Mouse (Mus musculus): ENCODE data around the gene Fbxl13. TPM values are rescaled to one million over a fixed set of nuclear protein-coding genes. Genes with fewer than 3 reads are reported as not detected.

The Fbxl13 gene
- total and polyA plus RNA-seq, 3 experiments, result 0.13 to 0.23 TPM; not detected in 1

- no peaks in the 10 kb centered on the region for H3K79me2 ChIP-seq (ENCODE audit: control insufficient read depth, insufficient read depth, low read length, poor library complexity)
- H3K4me3 ChIP-seq (ENCODE audit: control insufficient read depth in 1 of 2, insufficient read depth in 1 of 2, low read depth in 2 of 2, low read length in 2 of 2), result no peak overlapping the region
- H3K9ac ChIP-seq (ENCODE audit: control insufficient read depth, low read depth, low read length, poor library complexity, severe bottlenecking), result no peak overlapping the region
- DNase-seq (ENCODE audit: low read depth, low spot score), result no peak
- no peaks in the 10 kb centered on the region for H3K4me1 ChIP-seq (ENCODE audit: control insufficient read depth in 1 of 2, insufficient read depth in 2 of 2, low read length in 2 of 2)
- no peak overlapping the region for H3K27ac ChIP-seq (ENCODE audit: control insufficient read depth, low read depth, low read length)
- TF ChIP-seq TBP (IDR thresholded peaks at IDR 0.05; ENCODE audit: low read depth, low read length), result no peak
- TF ChIP-seq ZKSCAN1 (IDR thresholded peaks at IDR 0.05; ENCODE audit: low read depth, low read length), result no peak
- no peak for TF ChIP-seq ELF1 (IDR thresholded peaks at IDR 0.05; ENCODE audit: low read depth, low read length)
- no peak for TF ChIP-seq MYB (IDR thresholded peaks at IDR 0.05; ENCODE audit: low read depth, low read length)
- no peak for TF ChIP-seq SIN3A (IDR thresholded peaks at IDR 0.05; ENCODE audit: low read length)
- no peak for TF ChIP-seq BHLHE40 (IDR thresholded peaks at IDR 0.05; ENCODE audit: borderline replicate concordance, low read depth, low read length)
- no peak for TF ChIP-seq UBTF (IDR thresholded peaks at IDR 0.05; ENCODE audit: borderline replicate concordance, insufficient read depth, low read depth, low read length)
- TF ChIP-seq ETS1 (IDR thresholded peaks at IDR 0.05; ENCODE audit: low read depth, low read length), result no peak
- TF ChIP-seq SMC3 (IDR thresholded peaks at IDR 0.05; ENCODE audit: low read depth, low read length), result no peak
- TF ChIP-seq CTCF (IDR thresholded peaks at IDR 0.05 in 2 of 3, conservative IDR thresholded peaks at IDR 0.05 in 1 of 3; ENCODE audit: control insufficient read depth in 1 of 3, insufficient read depth in 1 of 3, low read depth in 2 of 3, low read length in 3 of 3, poor library complexity in 1 of 3, severe bottlenecking in 1 of 3), result no peak
- no peak for TF ChIP-seq CHD2 (IDR thresholded peaks at IDR 0.05; ENCODE audit: low read length)
- TF ChIP-seq ZNF384 (IDR thresholded peaks at IDR 0.05; ENCODE audit: low read depth, low read length), result no peak
- TF ChIP-seq TAL1 (IDR thresholded peaks at IDR 0.05; ENCODE audit: low read length), result no peak
- no peak for TF ChIP-seq EP300 (IDR thresholded peaks at IDR 0.05; ENCODE audit: low read depth in 1 of 2, low read length in 2 of 2)
- no peak for TF ChIP-seq HCFC1 (IDR thresholded peaks at IDR 0.05; ENCODE audit: low read depth, low read length)
- no peak for TF ChIP-seq E2F4 (IDR thresholded peaks at IDR 0.05; ENCODE audit: borderline replicate concordance, low read depth, low read length)
- no peak for TF ChIP-seq USF1 (IDR thresholded peaks at IDR 0.05; ENCODE audit: low read depth, low read length)
- H3K27me3 ChIP-seq (ENCODE audit: control insufficient read depth in 1 of 2, insufficient read depth in 2 of 2, low read length in 2 of 2), result peaks cover 0 to under 1% of the 10 kb centered on the region in 2 experiments; a peak in 2 of 4 replicates
- H3K9me3 ChIP-seq (replicated peaks; ENCODE audit: insufficient read depth, low read length), result no peaks in the 10 kb centered on the region
- H3K36me3 ChIP-seq (ENCODE audit: control insufficient read depth in 1 of 2, insufficient read depth in 2 of 2, low read length in 2 of 2), result no peaks in the 10 kb centered on the region
Observed at GRCm38 (mm10) chr5:21505159-21505558, 140.3 kb downstream of the Fbxl13 start.

- DNase-seq (ENCODE audit: low read depth, low spot score), result no peak
- Histone ChIP-seq H3K4me3 (ENCODE audit: control insufficient read depth in 1 of 2, insufficient read depth in 1 of 2, low read depth in 2 of 2, low read length in 2 of 2) (no peak overlapping the region), H3K9me3 (replicated peaks; ENCODE audit: insufficient read depth, low read length) (no peaks in the 10 kb centered on the region), H3K4me1 (ENCODE audit: control insufficient read depth in 1 of 2, insufficient read depth in 2 of 2, low read length in 2 of 2) (no peaks in the 10 kb centered on the region), H3K27me3 (ENCODE audit: control insufficient read depth in 1 of 2, insufficient read depth in 2 of 2, low read length in 2 of 2) (peaks cover 0 to 2% of the 10 kb centered on the region in 2 experiments; a peak in 2 of 4 replicates), H3K9ac (ENCODE audit: control insufficient read depth, low read depth, low read length, poor library complexity, severe bottlenecking) (no peak overlapping the region), H3K36me3 (ENCODE audit: control insufficient read depth in 1 of 2, insufficient read depth in 2 of 2, low read length in 2 of 2) (no peaks in the 10 kb centered on the region), H3K27ac (ENCODE audit: control insufficient read depth, low read depth, low read length) (no peak overlapping the region), H3K79me2 (ENCODE audit: control insufficient read depth, insufficient read depth, low read length, poor library complexity) (no peaks in the 10 kb centered on the region)
- TF ChIP-seq UBTF (IDR thresholded peaks at IDR 0.05; ENCODE audit: borderline replicate concordance, insufficient read depth, low read depth, low read length) (no peak), USF1 (IDR thresholded peaks at IDR 0.05; ENCODE audit: low read depth, low read length) (no peak), GATA1 (IDR thresholded peaks at IDR 0.05; ENCODE audit: low read depth, low read length) (no peak), ZKSCAN1 (IDR thresholded peaks at IDR 0.05; ENCODE audit: low read depth, low read length) (no peak), MAFK (IDR thresholded peaks at IDR 0.05; ENCODE audit: borderline replicate concordance, low read depth, low read length) (no peak), BHLHE40 (IDR thresholded peaks at IDR 0.05; ENCODE audit: borderline replicate concordance, low read depth, low read length) (no peak), NRF1 (IDR thresholded peaks at IDR 0.05; ENCODE audit: insufficient read depth, low read depth, low read length, poor library complexity, severe bottlenecking) (no peak), USF2 (IDR thresholded peaks at IDR 0.05; ENCODE audit: borderline replicate concordance in 1 of 2, insufficient read depth in 1 of 2, low read depth in 1 of 2, low read length in 2 of 2) (no peak), TCF12 (IDR thresholded peaks at IDR 0.05; ENCODE audit: low read depth, low read length) (no peak), POLR2AphosphoS5 (IDR thresholded peaks at IDR 0.05; ENCODE audit: borderline replicate concordance, low read depth, low read length) (no peak), CHD2 (IDR thresholded peaks at IDR 0.05; ENCODE audit: low read length) (no peak)
Observed at GRCm38 (mm10) chr5:21502936-21503610, 142.4 kb downstream of the Fbxl13 start.
